Mouse (Mus musculus): ENCODE measurements around the gene Gatad2b.

DNA sequence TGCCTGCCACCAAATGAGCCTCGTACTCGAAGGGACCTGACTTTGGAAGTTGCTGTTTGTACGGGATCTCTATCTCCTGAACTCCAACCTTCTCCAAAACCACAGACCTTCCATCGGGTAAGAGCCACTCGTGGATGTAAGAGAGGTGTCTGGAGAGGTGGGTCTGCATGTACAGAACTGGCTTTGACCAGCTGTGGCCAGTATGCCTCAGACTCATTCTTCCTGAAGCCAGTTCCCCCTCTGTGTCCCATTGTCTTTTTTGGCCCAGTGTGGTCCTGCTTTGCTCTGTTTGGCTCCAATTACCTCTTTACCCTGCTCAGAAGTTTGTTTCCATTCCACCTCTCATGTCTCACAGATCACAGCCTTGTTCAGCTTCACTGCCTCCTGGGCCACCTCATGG lies 85.5 kb downstream of the Gatad2b start:
- TF ChIP-seq CTCF (IDR thresholded peaks at IDR 0.05; ENCODE audit: borderline replicate concordance, extremely low read depth, insufficient read depth, insufficient read length) (no peak), POLR2A (IDR thresholded peaks at IDR 0.05; ENCODE audit: borderline replicate concordance, extremely low read depth, insufficient read depth, insufficient read length, poor library complexity, severe bottlenecking) (no peak)

Measured in brain, embryonic 14.5 days (tissue).